Mouse (Mus musculus): Measurements from ENCODE around the gene Mprip. TPM values are rescaled to one million over a fixed set of nuclear protein-coding genes. Genes with fewer than 3 reads are reported as not detected.
"Not testable (repeated sequence)": the region's sequence is repeated elsewhere in the genome, so short reads cannot be mapped to it uniquely, and the experiment has no call there.

The Mprip gene
- total RNA-seq, 4 experiments from 2014 or later = 180 to 290 (median 232) TPM

GRCm38 (mm10) chr11:59717801-59718291 lies 56.7 kb downstream of the Mprip start:
- peak; percentile 80 for DNase-seq

- DNase-seq = no peak
Observed at GRCm38 (mm10) chr11:59719185-59719584, 58.1 kb downstream of the Mprip start.

- no peak for DNase-seq
Observed at GRCm38 (mm10) chr11:59721385-59721784, 60.3 kb downstream of the Mprip start.

GRCm38 (mm10) chr11:59727204-59727603 lies 66.1 kb downstream of the Mprip start:
- DNase-seq = no peak

GRCm38 (mm10) chr11:59731821-59732220 lies 70.7 kb downstream of the Mprip start:
- DNase-seq = no peak

GRCm38 (mm10) chr11:59732407-59733066 lies 71.4 kb downstream of the Mprip start:
- DNase-seq = peak; percentile 32

- DNase-seq = not testable (repeated sequence)
Observed at GRCm38 (mm10) chr11:59733600-59733999, 72.5 kb downstream of the Mprip start.

GRCm38 (mm10) chr11:59734335-59734734 lies 73.2 kb downstream of the Mprip start:
- DNase-seq = no peak

- not testable (repeated sequence) for DNase-seq
Observed at GRCm38 (mm10) chr11:59735938-59736337, 74.8 kb downstream of the Mprip start.

- DNase-seq = no peak
Observed at GRCm38 (mm10) chr11:59737250-59737649, 76.1 kb downstream of the Mprip start.

GRCm38 (mm10) chr11:59739996-59740395 lies 78.9 kb downstream of the Mprip start:
- DNase-seq = no peak

- DNase-seq = no peak
Observed at GRCm38 (mm10) chr11:59741915-59742314, 80.8 kb downstream of the Mprip start.

- no peak for DNase-seq
Observed at GRCm38 (mm10) chr11:59743307-59743706, 82.2 kb downstream of the Mprip start.

- DNase-seq = no peak
Observed at GRCm38 (mm10) chr11:59743712-59744111, 82.6 kb downstream of the Mprip start.

GRCm38 (mm10) chr11:59744374-59744773 lies 83.3 kb downstream of the Mprip start:
- DNase-seq = no peak

GRCm38 (mm10) chr11:59745851-59746250 lies 84.7 kb downstream of the Mprip start:
- no peak for DNase-seq

GRCm38 (mm10) chr11:59746614-59747013 lies 85.5 kb downstream of the Mprip start:
- DNase-seq = no peak

GRCm38 (mm10) chr11:59749050-59749449 lies 87.9 kb downstream of the Mprip start:
- no peak for DNase-seq

- no peak for DNase-seq
Observed at GRCm38 (mm10) chr11:59754504-59754903, 93.4 kb downstream of the Mprip start.

- no peak for DNase-seq
Observed at GRCm38 (mm10) chr11:59756351-59756750, 95.2 kb downstream of the Mprip start.

- no peak for DNase-seq
Observed at GRCm38 (mm10) chr11:59758191-59758985, 97.3 kb downstream of the Mprip start.

GRCm38 (mm10) chr11:59759178-59759577 lies 98.1 kb downstream of the Mprip start:
- peak; percentile 83 for DNase-seq

GRCm38 (mm10) chr11:59759626-59760025 lies 98.5 kb downstream of the Mprip start:
- DNase-seq = no peak

- DNase-seq = no peak
Observed at GRCm38 (mm10) chr11:59760796-59761195, 99.7 kb downstream of the Mprip start.
